ENCODE assay signal across 9 mouse cellular contexts in the genomic region with DNA sequence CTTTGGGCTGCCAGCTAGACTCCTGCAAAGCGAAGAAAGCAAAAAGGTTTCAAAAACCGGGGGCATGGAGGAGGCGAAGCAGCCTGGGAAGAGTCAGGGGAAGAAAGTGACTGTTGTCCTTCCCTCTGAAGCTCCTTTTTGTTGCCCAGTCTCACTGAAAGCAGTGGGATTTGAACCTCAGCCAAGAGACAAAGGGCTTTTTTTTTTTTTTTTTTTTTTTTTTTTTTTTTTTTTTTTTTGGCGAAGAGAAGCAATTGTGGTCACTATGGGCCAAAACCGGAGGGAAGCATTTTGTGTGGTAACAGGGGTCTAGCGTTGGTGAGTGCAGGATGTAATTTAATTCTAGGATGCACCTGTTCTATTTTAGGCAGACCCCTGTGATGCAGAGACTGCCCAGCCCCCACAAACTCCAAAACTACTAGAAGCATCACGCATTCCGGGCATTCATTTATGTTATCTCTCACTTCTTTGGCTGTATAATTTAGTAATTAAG.
DNase-seq lines count a peak whose midpoint lies in the region; ATAC-seq lines count a peak whose summit lies in the region.
"Had no signal": no experiment of that assay in that cellular context is flagged by ENCODE, and none has a peak within 500 bp of the region (broad histone marks: within the 10 kb centered on the region; RNA-seq: fewer than 3 reads in every experiment).

No protein-coding gene starts in this region.

- H3K4me1 ChIP-seq in hindbrain, embryonic 14.5 days (replicated peaks; ENCODE audit: control insufficient read depth, insufficient read depth, low read length) = 0 out of 2 replicates have a peak, but pooled peaks cover 4% of the 10 kb centered on the region
- H3K4me1 ChIP-seq in hindbrain, embryonic 12.5 days = no peaks in the 10 kb centered on the region
- H3K4me1 ChIP-seq: limb, embryonic 15.5 days had no signal

- no peaks in the 10 kb centered on the region for H3K9me3 ChIP-seq in hindbrain, embryonic 14.5 days (ENCODE audit: control insufficient read depth, low read length)
- H3K9me3 ChIP-seq in hindbrain, embryonic 12.5 days (replicated peaks) = no peaks in the 10 kb centered on the region
- H3K9me3 ChIP-seq: limb, embryonic 15.5 days had no signal

- DNase-seq in hindbrain, embryonic 14.5 days (ENCODE audit: low spot score) = no peak
- DNase-seq in right cerebral cortex, adult 18-20 months = peak; percentile 6
- DNase-seq in right cerebral cortex, postnatal 25 days = no peak
- peak; percentile 69 to 81 for DNase-seq in cerebellum, postnatal 10 days
- DNase-seq in embryo, embryonic 11 days = no peak

- H3K36me3 ChIP-seq in hindbrain, embryonic 14.5 days (replicated peaks; ENCODE audit: control insufficient read depth, insufficient read depth) = no peaks in the 10 kb centered on the region
- no peaks in the 10 kb centered on the region for H3K36me3 ChIP-seq in hindbrain, embryonic 12.5 days
- H3K36me3 ChIP-seq: limb, embryonic 15.5 days had no signal

- 0 out of 2 replicates have a peak overlapping the region, but pooled peaks have one; percentile 3 for H3K9ac ChIP-seq in hindbrain, embryonic 14.5 days
- no peak overlapping the region for H3K9ac ChIP-seq in hindbrain, embryonic 12.5 days
- H3K9ac ChIP-seq: limb, embryonic 15.5 days had no signal

- ATAC-seq in hindbrain, embryonic 14.5 days (ENCODE audit: low FRiP score) = peak; percentile 75; the same call in 1 of the 2 replicates
- ATAC-seq in hindbrain, embryonic 12.5 days (ENCODE audit: low FRiP score) = no peak
- no peak for ATAC-seq in monocyte, adult 5-6 weeks (replicated peaks; ENCODE audit: insufficient number of reproducible peaks, low FRiP score, low TSS enrichment, poor library complexity, severe bottlenecking)
- ATAC-seq: intestine, embryonic 16.5 days had no signal

- 30% methylated on average over 8 of the region's 8 CpGs for WGBS in hindbrain, embryonic 14.5 days
- 37% methylated on average over 8 of the region's 8 CpGs for WGBS in hindbrain, embryonic 12.5 days

- H3K4me3 ChIP-seq in hindbrain, embryonic 14.5 days (replicated peaks; ENCODE audit: low read length) = no peak overlapping the region
- H3K4me3 ChIP-seq in hindbrain, embryonic 12.5 days = no peak overlapping the region
- H3K4me3 ChIP-seq: limb, embryonic 15.5 days had no signal

- H3K27me3 ChIP-seq in hindbrain, embryonic 14.5 days (ENCODE audit: control insufficient read depth, insufficient read depth, low read length) = no peaks in the 10 kb centered on the region
- no peaks in the 10 kb centered on the region for H3K27me3 ChIP-seq in hindbrain, embryonic 12.5 days
- H3K27me3 ChIP-seq: limb, embryonic 15.5 days had no signal

- peak overlapping the region; percentile 6; the same call in 1 of the 2 replicates for H3K27ac ChIP-seq in hindbrain, embryonic 14.5 days
- H3K27ac ChIP-seq in hindbrain, embryonic 12.5 days = no peak overlapping the region
- H3K27ac ChIP-seq: limb, embryonic 15.5 days had no signal

- H3K4me2 ChIP-seq in hindbrain, embryonic 14.5 days (replicated peaks) = 0 out of 2 replicates have a peak overlapping the region, but pooled peaks have one; percentile 0
- H3K4me2 ChIP-seq in hindbrain, embryonic 12.5 days (replicated peaks) = no peak overlapping the region
- H3K4me2 ChIP-seq: limb, embryonic 15.5 days had no signal

Comparison
In these comparisons a context has a peak if more than half of its experiments do, and no peak if none do; other contexts are left out.
1. DNase-seq: peak in right cerebral cortex, adult 18-20 months (single experiment) and cerebellum, postnatal 10 days (2 of 2); none in hindbrain, embryonic 14.5 days (single experiment), right cerebral cortex, postnatal 25 days (single experiment) and embryo, embryonic 11 days (single experiment).